Mouse (Mus musculus): ENCODE results near the gene Ina.
"Not testable (repeated sequence)": the region's sequence is repeated elsewhere in the genome, so short reads cannot be mapped to it uniquely, and the experiment has no call there.

The Ina gene

DNA sequence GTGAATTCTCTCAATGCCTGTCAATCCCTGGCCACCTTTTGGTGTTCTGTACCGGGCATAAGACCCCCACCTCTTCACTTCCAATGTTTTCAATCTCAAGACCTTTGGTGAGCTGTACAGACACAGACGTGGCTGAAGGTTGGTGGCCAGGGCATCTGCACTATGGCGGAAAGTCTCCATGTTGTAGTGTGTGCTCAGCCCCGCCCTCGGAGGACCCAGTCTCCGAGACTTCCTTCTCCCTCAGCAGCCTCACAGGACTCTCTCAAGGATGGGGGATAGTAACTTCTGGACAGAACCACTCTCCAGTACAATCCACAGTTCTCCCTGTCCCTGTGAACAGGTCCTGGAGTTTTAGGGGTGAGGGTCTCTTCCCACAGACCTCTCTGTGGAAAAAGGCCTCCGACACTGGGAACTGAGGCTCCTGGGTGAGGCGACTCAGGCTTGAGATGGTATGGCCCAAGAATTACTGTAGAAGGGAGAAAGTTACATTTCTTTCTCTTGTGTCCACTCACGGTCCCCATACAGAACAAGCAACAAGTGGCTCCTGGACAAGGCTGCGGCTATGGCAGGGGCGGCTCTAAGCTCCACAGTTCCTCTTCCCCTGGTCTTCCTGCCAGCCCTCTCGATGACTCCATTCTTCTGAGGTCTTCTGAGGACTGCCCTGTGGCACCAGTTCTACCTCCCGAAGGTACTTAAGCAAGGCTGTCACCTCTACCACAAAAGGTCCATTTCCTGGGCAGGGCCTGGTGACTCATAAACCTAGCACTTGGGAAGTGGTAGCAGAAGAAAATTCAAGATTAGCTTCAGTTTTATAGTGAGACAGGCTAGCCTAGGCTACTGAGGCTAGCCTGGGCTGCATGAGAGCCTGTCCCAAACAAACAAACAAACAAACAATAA, 29.5 kb upstream of the Ina start:
- DNase-seq (ENCODE audit: low read depth in 1 of 2, low spot score in 2 of 2), result no peak

DNA sequence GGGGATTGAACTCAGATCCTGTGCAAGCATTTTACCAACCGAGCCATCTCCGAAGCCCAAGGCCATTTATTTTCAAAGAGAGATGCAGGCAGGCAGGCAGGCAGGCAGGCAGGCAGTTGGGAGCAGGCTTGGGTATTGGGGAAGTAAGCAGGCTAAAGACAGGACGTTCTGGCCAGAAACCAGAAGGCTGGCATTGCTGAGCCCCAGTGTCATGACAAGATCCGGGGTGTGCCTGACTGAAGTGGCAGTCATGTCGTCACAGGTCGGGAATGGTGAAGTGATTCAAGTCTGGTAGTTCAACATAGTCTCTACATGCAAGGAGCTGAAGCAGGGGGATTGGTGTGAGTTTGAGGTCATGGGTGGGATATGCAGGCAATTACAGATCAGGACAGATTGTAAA, 26.9 kb upstream of the Ina start:
- peak; percentile 51 to 60 for DNase-seq (ENCODE audit: low read depth in 1 of 2, low spot score in 2 of 2)

GRCm38 (mm10) chr19:46988231-46989087, 26.0 kb upstream of the Ina start:
- no peak for DNase-seq (ENCODE audit: low read depth in 1 of 2, low spot score in 2 of 2)

GRCm38 (mm10) chr19:46989479-46990152, 24.9 kb upstream of the Ina start:
- DNase-seq (ENCODE audit: low read depth in 1 of 2, low spot score in 2 of 2), result no peak

GRCm38 (mm10) chr19:46990153-46990518, 24.4 kb upstream of the Ina start:
- no peak for DNase-seq (ENCODE audit: low read depth in 1 of 2, low spot score in 2 of 2)

- DNase-seq (ENCODE audit: low read depth in 1 of 2, low spot score in 2 of 2), result not testable (repeated sequence)
These were observed 23.9 kb upstream of the Ina start for GRCm38 (mm10) chr19:46990625-46991024.

DNA sequence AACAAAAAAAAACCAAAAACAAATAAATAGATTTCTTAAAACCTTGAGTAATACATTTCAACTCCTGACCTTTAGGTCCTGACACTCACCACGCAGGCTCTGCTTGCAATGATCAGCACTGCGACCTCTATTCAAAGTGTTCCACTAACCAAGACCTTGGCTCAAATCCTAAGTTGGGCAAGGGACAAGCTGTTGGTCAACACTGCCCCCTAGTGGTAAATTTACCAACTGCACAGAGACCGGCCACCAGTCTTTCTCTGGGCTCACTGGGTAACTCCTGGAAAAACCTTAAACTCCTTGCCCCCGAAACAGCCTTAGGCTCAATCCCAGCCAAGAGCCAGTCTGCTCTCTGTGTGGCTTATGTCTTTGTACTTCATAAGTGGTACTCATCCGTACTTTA, 23.4 kb upstream of the Ina start:
- DNase-seq (ENCODE audit: low read depth in 1 of 2, low spot score in 2 of 2), result peak; percentile 56 to 77

- DNase-seq (ENCODE audit: low read depth in 1 of 2, low spot score in 2 of 2), result not testable (repeated sequence)
These were observed 22.2 kb upstream of the Ina start for GRCm38 (mm10) chr19:46992329-46992728.

- no peak for DNase-seq (ENCODE audit: low read depth in 1 of 2, low spot score in 2 of 2)
These were observed 18.4 kb upstream of the Ina start for GRCm38 (mm10) chr19:46996095-46996494.

DNA sequence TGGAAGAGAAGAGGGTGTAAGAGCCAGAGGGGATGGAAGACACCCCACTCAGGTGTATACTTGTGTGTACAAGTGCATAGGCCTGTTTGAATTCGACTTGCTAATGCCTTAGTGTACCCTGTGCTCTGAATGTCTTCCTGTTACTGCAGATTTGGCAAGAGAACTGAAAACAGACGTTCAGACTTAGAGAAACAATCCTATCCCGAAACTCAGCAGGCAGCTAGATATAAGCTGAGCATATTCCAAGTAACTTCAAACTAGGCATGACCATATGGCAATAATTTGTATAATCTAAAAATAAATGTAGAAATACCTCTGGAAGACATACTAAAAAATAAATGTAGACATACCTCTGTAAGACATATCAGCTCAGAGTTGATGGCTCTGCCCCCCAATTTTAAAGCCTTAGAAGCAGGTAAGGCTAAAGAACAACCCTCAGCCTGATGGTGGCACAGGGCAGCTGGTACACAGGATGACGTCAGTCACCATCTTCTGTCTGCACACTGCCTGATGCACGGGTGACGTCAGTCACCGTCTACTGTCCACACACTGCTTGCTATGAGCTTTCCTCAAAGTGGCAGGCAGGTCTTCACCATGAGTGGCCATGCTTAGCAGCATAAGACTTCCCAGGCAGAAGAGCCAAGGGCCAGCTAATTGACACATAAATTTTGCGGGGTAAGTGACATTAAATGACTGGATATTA, 16.2 kb upstream of the Ina start:
- no peak for DNase-seq (ENCODE audit: low read depth in 1 of 2, low spot score in 2 of 2)

GRCm38 (mm10) chr19:46998953-46999352, 15.5 kb upstream of the Ina start:
- no peak for DNase-seq (ENCODE audit: low read depth in 1 of 2, low spot score in 2 of 2)

GRCm38 (mm10) chr19:46999753-47000152, 14.7 kb upstream of the Ina start:
- DNase-seq (ENCODE audit: low read depth in 1 of 2, low spot score in 2 of 2), result no peak

DNA sequence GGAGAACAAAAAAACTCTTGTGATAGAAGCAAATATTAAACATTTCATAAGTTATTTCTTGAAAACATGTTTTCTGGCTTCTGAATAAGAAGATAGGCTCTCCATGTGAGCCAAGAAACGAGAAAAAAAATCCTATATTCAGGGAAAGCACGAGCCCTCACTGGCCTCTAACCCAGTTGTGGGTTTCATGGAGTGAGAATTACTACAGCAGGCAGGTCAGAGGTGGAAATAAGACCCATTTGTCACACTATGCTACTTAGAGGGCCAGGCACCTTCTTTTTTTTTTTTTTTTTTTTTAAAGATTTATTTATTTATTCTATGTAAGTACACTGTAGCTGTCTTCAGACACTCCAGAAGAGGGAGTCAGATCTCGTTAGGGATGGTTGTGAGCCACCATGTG, 14.1 kb upstream of the Ina start:
- not testable (repeated sequence) for DNase-seq (ENCODE audit: low read depth in 1 of 2, low spot score in 2 of 2)

DNA sequence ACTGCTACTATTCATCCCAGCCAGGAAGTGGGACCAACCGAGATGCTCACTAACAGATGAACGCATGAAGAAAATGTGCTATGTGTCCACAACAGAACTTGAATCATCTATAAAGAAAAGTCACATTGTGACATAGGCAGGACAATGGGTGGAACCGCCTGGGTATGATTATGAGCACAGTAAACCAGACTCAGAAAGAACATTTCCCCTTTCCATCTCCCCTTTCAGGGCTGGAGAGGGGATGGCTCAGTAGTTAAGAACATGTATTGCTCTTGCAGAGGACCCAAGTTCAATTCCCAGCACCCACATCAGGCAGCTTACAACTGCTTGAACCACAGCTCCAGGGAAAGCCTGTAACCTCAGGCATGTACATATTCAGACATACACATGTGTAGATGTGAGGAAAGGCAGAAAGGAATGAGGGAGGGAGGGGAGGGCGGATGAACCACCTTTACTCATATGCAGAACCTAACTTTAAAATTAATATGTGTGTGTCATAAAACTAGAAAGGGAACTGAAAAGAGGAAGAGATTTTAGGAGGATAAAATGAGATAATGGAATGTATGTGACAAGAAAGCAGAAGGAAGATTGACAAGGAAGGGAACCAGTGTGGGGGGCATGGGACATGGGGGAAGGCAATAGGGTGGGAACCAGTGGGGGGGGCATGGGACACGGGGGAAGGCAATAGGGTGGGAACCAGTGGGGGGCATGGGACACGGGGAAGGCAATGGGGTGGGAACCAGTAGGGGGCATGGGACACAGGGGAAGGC, 10.6 kb upstream of the Ina start:
- no peak for DNase-seq (ENCODE audit: low read depth in 1 of 2, low spot score in 2 of 2)

GRCm38 (mm10) chr19:47005873-47006272, 8.6 kb upstream of the Ina start:
- no peak for DNase-seq (ENCODE audit: low read depth in 1 of 2, low spot score in 2 of 2)

GRCm38 (mm10) chr19:47006321-47006720, 8.2 kb upstream of the Ina start:
- no peak for DNase-seq (ENCODE audit: low read depth in 1 of 2, low spot score in 2 of 2)

DNA sequence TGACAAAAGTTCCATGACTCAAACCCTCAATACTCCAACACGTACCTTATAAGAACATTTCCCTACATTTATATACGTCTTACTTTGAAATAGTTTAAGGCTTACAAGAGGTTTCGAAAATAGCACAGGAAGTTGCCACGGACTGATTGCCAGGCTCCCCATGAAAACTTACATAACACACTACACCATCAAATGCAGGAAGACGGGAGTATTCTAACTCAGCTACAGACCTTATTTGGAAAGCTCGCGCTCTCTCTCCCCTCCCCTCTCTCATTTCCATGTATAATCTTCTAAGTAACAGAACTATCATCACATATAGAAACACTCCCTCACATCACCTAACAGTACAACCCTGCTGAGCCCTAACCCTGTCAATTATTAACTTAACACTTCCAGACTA, 5.1 kb upstream of the Ina start:
- no peak for DNase-seq (ENCODE audit: low read depth in 1 of 2, low spot score in 2 of 2)

DNA sequence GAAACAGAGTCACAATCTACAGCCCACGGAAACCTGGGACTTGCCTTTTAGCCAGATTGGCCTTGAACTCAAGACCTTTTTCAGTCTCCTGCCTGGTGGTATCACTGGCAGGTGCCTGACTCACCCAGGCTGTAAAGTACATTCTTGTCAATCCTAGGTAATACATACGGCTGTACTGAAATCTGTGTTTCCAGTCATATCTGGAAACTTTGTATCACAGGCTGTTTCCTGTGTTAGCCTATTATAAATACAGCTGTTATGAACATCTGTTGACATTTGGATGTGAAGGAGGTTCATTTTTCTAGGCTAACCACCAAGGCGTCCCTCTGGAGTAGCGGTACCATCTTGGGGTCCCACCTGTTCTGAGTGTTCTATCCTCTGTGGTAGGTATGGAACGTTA, 4.6 kb upstream of the Ina start:
- no peak for DNase-seq (ENCODE audit: low read depth in 1 of 2, low spot score in 2 of 2)

GRCm38 (mm10) chr19:47012521-47013130, 1.9 kb upstream of the Ina start:
- no peak for DNase-seq (ENCODE audit: low read depth in 1 of 2, low spot score in 2 of 2)
